In genomic region chr5:28203086-28203485, GRCm38 (mm10) we compare ENCODE assay signal across 22 mouse cellular contexts. TPM values are rescaled to one million over a fixed set of nuclear protein-coding genes. Genes with fewer than 3 reads are reported as not detected.
A peak's percentile ranks its signal among the peaks of the same experiment; 100 is the strongest.
DNase-seq lines count a peak whose midpoint lies in the region; ATAC-seq and TF ChIP-seq lines count a peak whose summit lies in the region.
"Had no signal": no experiment of that assay in that cellular context is flagged by ENCODE, and none has a peak within 500 bp of the region (broad histone marks: within the 10 kb centered on the region; RNA-seq: fewer than 3 reads in every experiment).

No protein-coding gene starts in this region.

- peaks cover 16% of the 10 kb centered on the region for H3K27me3 ChIP-seq in midbrain, embryonic 11.5 days (ENCODE audit: control insufficient read depth, insufficient read depth, low read length)
- H3K27me3 ChIP-seq in midbrain, embryonic 16.5 days (ENCODE audit: control insufficient read depth, insufficient read depth, low read depth, low read length) = peaks cover 14% of the 10 kb centered on the region
- H3K27me3 ChIP-seq in midbrain, embryonic 13.5 days = peaks cover 40% of the 10 kb centered on the region
- peaks cover 16% of the 10 kb centered on the region for H3K27me3 ChIP-seq in midbrain, embryonic 15.5 days (replicated peaks)
- peaks cover 8% of the 10 kb centered on the region; the same call in 1 of the 2 replicates for H3K27me3 ChIP-seq in G1E (ENCODE audit: insufficient read depth, low read length)

- no peak overlapping the region for H3K9ac ChIP-seq in midbrain, embryonic 11.5 days (ENCODE audit: low read length)
- no peak overlapping the region for H3K9ac ChIP-seq in midbrain, embryonic 16.5 days (ENCODE audit: low read depth, low read length)
- H3K9ac ChIP-seq in midbrain, embryonic 13.5 days (replicated peaks) = 0 out of 2 replicates have a peak overlapping the region, but pooled peaks have one; percentile 36
- H3K9ac ChIP-seq in midbrain, embryonic 15.5 days = no peak overlapping the region
- H3K9ac ChIP-seq: embryonic facial prominence, embryonic 12.5 days; forebrain, embryonic 13.5 days; forebrain, embryonic 15.5 days had no signal

- H3K36me3 ChIP-seq in midbrain, embryonic 11.5 days (ENCODE audit: control insufficient read depth, insufficient read depth, low read length) = no peaks in the 10 kb centered on the region
- no peaks in the 10 kb centered on the region for H3K36me3 ChIP-seq in midbrain, embryonic 16.5 days (ENCODE audit: control insufficient read depth, insufficient read depth, low read length)
- H3K36me3 ChIP-seq in midbrain, embryonic 13.5 days = no peaks in the 10 kb centered on the region
- no peaks in the 10 kb centered on the region for H3K36me3 ChIP-seq in midbrain, embryonic 15.5 days (replicated peaks)
- no peaks in the 10 kb centered on the region for H3K36me3 ChIP-seq in G1E (replicated peaks)
- H3K36me3 ChIP-seq: embryonic facial prominence, embryonic 10.5 days; embryonic facial prominence, embryonic 12.5 days; forebrain, embryonic 15.5 days had no signal

- DNase-seq in midbrain, embryonic 11.5 days (ENCODE audit: low spot score, missing footprints) = peak; percentile 65
- no peak for DNase-seq in G1E (ENCODE audit: low spot score)
- no peak for DNase-seq in thymus, postnatal 10 days (ENCODE audit: low spot score in 2 of 2)
- DNase-seq: adrenal gland, adult 8-10 months; adrenal gland, postnatal 14 days; adrenal gland, postnatal 36 days; cerebellum, adult 11-12 months; cerebellum, adult 9-10 months; cerebellum, postnatal 10 days had no signal

- H3K27ac ChIP-seq in midbrain, embryonic 11.5 days (ENCODE audit: low read depth, low read length) = no peak overlapping the region
- H3K27ac ChIP-seq in midbrain, embryonic 16.5 days (ENCODE audit: low read length) = no peak overlapping the region
- H3K27ac ChIP-seq in midbrain, embryonic 13.5 days = no peak overlapping the region
- H3K27ac ChIP-seq in midbrain, embryonic 15.5 days = no peak overlapping the region
- H3K27ac ChIP-seq: embryonic facial prominence, embryonic 10.5 days; embryonic facial prominence, embryonic 12.5 days; forebrain, embryonic 13.5 days; forebrain, embryonic 15.5 days had no signal

- no peak for ATAC-seq in midbrain, embryonic 11.5 days (ENCODE audit: low FRiP score)
- no peak for ATAC-seq in midbrain, embryonic 16.5 days
- ATAC-seq in midbrain, embryonic 13.5 days = no peak
- ATAC-seq in midbrain, embryonic 15.5 days (replicated peaks) = no peak
- ATAC-seq in G1E (ENCODE audit: extremely low read depth, insufficient number of reproducible peaks, low FRiP score, poor library complexity, severe bottlenecking) = no peak
- ATAC-seq: activated CD4-positive, CD25-positive, alpha-beta regulatory T cell, adult 4 months; forebrain, embryonic 13.5 days; forebrain, embryonic 15.5 days; Patski had no signal

- no peak overlapping the region for H3K4me2 ChIP-seq in midbrain, embryonic 11.5 days
- H3K4me2 ChIP-seq in midbrain, embryonic 16.5 days (ENCODE audit: low read length) = no peak overlapping the region
- peak overlapping the region; percentile 19 for H3K4me2 ChIP-seq in midbrain, embryonic 13.5 days (replicated peaks)
- H3K4me2 ChIP-seq in midbrain, embryonic 15.5 days = no peak overlapping the region
- H3K4me2 ChIP-seq: embryonic facial prominence, embryonic 12.5 days; forebrain, embryonic 13.5 days; forebrain, embryonic 15.5 days had no signal

- WGBS in midbrain, embryonic 11.5 days = 76% methylated on average over 6 of the region's 6 CpGs
- 71% methylated on average over 6 of the region's 6 CpGs for WGBS in midbrain, embryonic 16.5 days
- 68% methylated on average over 6 of the region's 6 CpGs for WGBS in midbrain, embryonic 13.5 days
- WGBS in midbrain, embryonic 15.5 days = 67% methylated on average over 6 of the region's 6 CpGs

- H3K9me3 ChIP-seq in midbrain, embryonic 11.5 days (ENCODE audit: control insufficient read depth, low read length) = no peaks in the 10 kb centered on the region
- no peaks in the 10 kb centered on the region for H3K9me3 ChIP-seq in midbrain, embryonic 16.5 days (replicated peaks; ENCODE audit: control insufficient read depth, low read length, poor library complexity, severe bottlenecking)
- no peaks in the 10 kb centered on the region for H3K9me3 ChIP-seq in midbrain, embryonic 13.5 days
- no peaks in the 10 kb centered on the region for H3K9me3 ChIP-seq in midbrain, embryonic 15.5 days
- no peaks in the 10 kb centered on the region for H3K9me3 ChIP-seq in G1E (replicated peaks)
- H3K9me3 ChIP-seq: embryonic facial prominence, embryonic 10.5 days; embryonic facial prominence, embryonic 12.5 days; forebrain, embryonic 13.5 days; forebrain, embryonic 15.5 days had no signal

- no peaks in the 10 kb centered on the region for H3K4me1 ChIP-seq in midbrain, embryonic 11.5 days (ENCODE audit: control insufficient read depth, insufficient read depth, low read length)
- H3K4me1 ChIP-seq in midbrain, embryonic 16.5 days (ENCODE audit: control insufficient read depth, insufficient read depth, low read length) = no peaks in the 10 kb centered on the region
- peaks cover 20% of the 10 kb centered on the region for H3K4me1 ChIP-seq in midbrain, embryonic 13.5 days (replicated peaks)
- H3K4me1 ChIP-seq in midbrain, embryonic 15.5 days = peaks cover 3% of the 10 kb centered on the region; the same call in 1 of the 2 replicates
- H3K4me1 ChIP-seq in G1E (ENCODE audit: insufficient read depth, low read depth, low read length) = no peaks in the 10 kb centered on the region
- H3K4me1 ChIP-seq: embryonic facial prominence, embryonic 10.5 days; embryonic facial prominence, embryonic 12.5 days; forebrain, embryonic 13.5 days; forebrain, embryonic 15.5 days had no signal

- no peak overlapping the region for H3K4me3 ChIP-seq in midbrain, embryonic 11.5 days (ENCODE audit: low read depth, low read length)
- no peak overlapping the region for H3K4me3 ChIP-seq in midbrain, embryonic 16.5 days (ENCODE audit: low read depth, low read length)
- no peak overlapping the region for H3K4me3 ChIP-seq in midbrain, embryonic 13.5 days (replicated peaks)
- H3K4me3 ChIP-seq in midbrain, embryonic 15.5 days = no peak overlapping the region
- H3K4me3 ChIP-seq in G1E (ENCODE audit: low read depth, low read length) = no peak overlapping the region
- H3K4me3 ChIP-seq: embryonic facial prominence, embryonic 10.5 days; embryonic facial prominence, embryonic 12.5 days; forebrain, embryonic 13.5 days; forebrain, embryonic 15.5 days had no signal

- TF ChIP-seq CTCF in G1E (IDR thresholded peaks at IDR 0.05; ENCODE audit: low read depth, low read length) = 0 out of 2 replicates have a peak, but pooled peaks have one; percentile 4

RNA-seq across cellular contexts. Expression of gene En2, which starts 37.6 kb away (rescaled TPM):
- 2.4 and 2.9 TPM in 2 replicates for polyA plus RNA-seq in midbrain, embryonic 11.5 days (2014; fragmentation: Nextera tagmentation; extraction: Ambion mirVana)
- polyA plus RNA-seq in midbrain, embryonic 16.5 days (2015; fragmentation: Nextera tagmentation; extraction: Ambion mirVana) = 0.55 and 0.72 TPM in 2 replicates
- polyA plus RNA-seq in midbrain, embryonic 13.5 days (2015; fragmentation: Nextera tagmentation; extraction: Ambion mirVana) = 1.9 and 2.2 TPM in 2 replicates
- 0.93 and 1.5 TPM in 2 replicates for polyA plus RNA-seq in midbrain, embryonic 15.5 days (2015; fragmentation: Nextera tagmentation; extraction: Ambion mirVana)
- total RNA-seq in G1E (2014; fragmentation: Nextera tagmentation) (not detected in 2 replicates), G1E (2017) (0.12 TPM in 1 of 2 replicates, not detected in the other)
- polyA plus RNA-seq in G1E (2012) = not detected in 2 replicates
- polyA plus RNA-seq: activated CD4-positive, CD25-positive, alpha-beta regulatory T cell, adult 4 months; C2C12; embryonic facial prominence, embryonic 10.5 days; embryonic facial prominence, embryonic 12.5 days; embryonic facial prominence, embryonic 14.5 days; forebrain, embryonic 11.5 days; forebrain, embryonic 15.5 days had no signal

RNA-seq across cellular contexts. Expression of gene Cnpy1, which starts 42.5 kb away (rescaled TPM):
- polyA plus RNA-seq in midbrain, embryonic 11.5 days (2014; fragmentation: Nextera tagmentation; extraction: Ambion mirVana) = 130 and 131 TPM in 2 replicates
- 34.3 and 34.5 TPM in 2 replicates for polyA plus RNA-seq in midbrain, embryonic 16.5 days (2015; fragmentation: Nextera tagmentation; extraction: Ambion mirVana)
- 85.5 and 90.2 TPM in 2 replicates for polyA plus RNA-seq in midbrain, embryonic 13.5 days (2015; fragmentation: Nextera tagmentation; extraction: Ambion mirVana)
- 44.2 and 61.8 TPM in 2 replicates for polyA plus RNA-seq in midbrain, embryonic 15.5 days (2015; fragmentation: Nextera tagmentation; extraction: Ambion mirVana)
- total RNA-seq in G1E (2014; fragmentation: Nextera tagmentation) (not detected in 2 replicates), G1E (2017) (0.06 and 0.16 TPM in 2 replicates)
- not detected in 2 replicates for polyA plus RNA-seq in G1E (2012)
- total RNA-seq: adrenal gland, adult 18-20 months; adrenal gland, adult 8-10 months; adrenal gland, postnatal 36 days had no signal
- polyA plus RNA-seq: activated CD4-positive, CD25-positive, alpha-beta regulatory T cell, adult 4 months; C2C12; Patski had no signal

Comparison
In these comparisons a context has a peak if more than half of its experiments do, and no peak if none do; other contexts are left out.
1. RNA of gene Cnpy1, which starts 42.5 kb away (polyA plus RNA-seq): 130 to 131 TPM in midbrain, embryonic 11.5 days, 85.5 to 90.2 TPM in midbrain, embryonic 13.5 days, 44.2 to 61.8 TPM in midbrain, embryonic 15.5 days and 34.3 to 34.5 TPM in midbrain, embryonic 16.5 days; not detected in G1E; every median in the first group is over 10 times any median in the second.